Mouse (Mus musculus) heart, postnatal 4 days (tissue): ENCODE results near the gene Calhm5. TPM values are rescaled to one million over a fixed set of nuclear protein-coding genes. Genes with fewer than 3 reads are reported as not detected.

ENCODE experiments used
- DNase-seq: peaks from one replicate; pipeline ENCODE4 v3.0.0; 2021
- total RNA-seq, 2 experiments: library from RNA; stranded (reverse); gene quantifications; 2 replicates each; pipeline ENCODE4 v1.2.3; 2021

Calhm5 gene
- total RNA-seq: 1 to 10 TPM; 1.4 to 1.6 TPM

- DNase-seq: peak; percentile 65
Measured at GRCm38 (mm10) chr10:34096418-34096883, at the start of gene Calhm5. Gene Calhm5, minus strand, starts transcription at chr10:34096519.

DNA sequence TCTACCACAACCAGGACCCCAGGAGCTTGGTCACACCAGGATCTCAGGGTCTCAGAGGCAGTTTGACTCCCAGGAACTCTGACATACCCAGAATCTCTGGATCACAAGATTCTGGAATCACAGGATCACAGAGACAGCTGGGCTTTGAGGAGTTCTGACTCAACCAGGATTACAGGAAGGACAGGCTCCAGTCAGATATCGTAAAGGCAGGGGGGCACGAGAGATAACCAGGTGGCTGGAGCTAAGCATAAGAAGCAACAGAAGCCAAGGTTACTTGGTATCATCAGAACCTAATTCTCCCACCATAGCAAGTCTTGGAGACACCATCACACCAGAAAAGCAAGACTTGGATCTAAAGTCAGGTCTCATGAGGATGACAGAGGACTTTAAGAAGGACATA lies 45.4 kb upstream of the Calhm5 start:
- no peak for DNase-seq

- no peak for DNase-seq
Measured at GRCm38 (mm10) chr10:34139768-34140167, 43.4 kb upstream of the Calhm5 start.

DNA sequence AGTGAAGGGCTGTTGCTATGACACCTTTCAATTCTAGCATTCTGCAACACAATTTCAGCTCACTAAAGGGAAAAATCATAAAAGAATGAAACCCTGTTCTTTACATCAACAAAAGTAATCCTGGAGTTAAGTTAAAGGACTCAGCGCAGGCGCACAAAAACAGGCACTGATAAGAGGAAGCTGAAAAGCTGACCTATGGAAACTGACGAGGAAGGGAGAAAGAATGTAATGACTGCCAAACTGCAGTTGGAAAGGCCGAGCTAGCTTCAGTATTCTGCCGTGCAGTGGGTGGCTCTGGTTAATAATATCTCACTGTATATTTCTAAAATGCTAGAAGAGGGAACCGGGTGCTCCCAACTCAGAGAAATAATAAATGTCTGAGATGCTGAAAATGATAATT lies 41.7 kb upstream of the Calhm5 start:
- DNase-seq: no peak

DNA sequence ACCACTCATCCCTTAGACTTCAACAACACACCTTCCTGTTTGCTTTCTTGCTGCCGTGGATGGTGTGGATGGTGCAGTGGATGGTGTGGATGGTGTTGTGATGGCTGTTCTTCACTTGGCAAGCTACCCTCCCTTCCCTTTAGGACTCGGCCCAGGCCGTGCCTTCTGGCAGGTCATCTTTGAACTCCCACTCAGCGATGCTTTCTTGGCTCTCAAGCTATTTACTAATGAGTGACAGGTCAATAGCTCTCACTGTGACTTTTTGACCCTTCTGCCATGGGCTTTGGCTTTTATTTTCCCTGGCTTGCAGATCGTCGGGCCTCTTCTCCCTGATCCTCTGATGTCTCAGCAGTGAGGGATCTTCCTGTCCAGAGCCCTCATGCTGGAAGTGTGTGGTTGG lies 40.1 kb upstream of the Calhm5 start:
- no peak for DNase-seq

DNA sequence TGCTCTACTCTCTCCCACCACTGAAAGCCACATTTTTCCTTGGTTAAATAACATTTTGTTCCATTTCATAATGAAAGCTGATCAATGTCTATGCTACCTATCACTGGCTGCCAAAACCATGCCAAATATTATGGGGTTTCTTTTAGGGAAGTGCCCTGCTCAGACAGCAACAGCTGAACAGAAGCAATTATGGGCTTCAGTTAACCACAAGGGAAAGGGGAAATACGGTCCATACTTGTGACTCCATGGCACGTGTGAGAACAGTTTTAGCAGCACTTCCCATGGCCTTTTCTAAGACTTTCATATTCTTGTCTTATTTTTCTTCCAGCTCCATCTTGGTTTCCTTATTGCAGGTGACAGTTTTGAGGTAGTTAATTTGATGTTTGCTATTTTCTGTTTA lies 35.0 kb upstream of the Calhm5 start:
- DNase-seq: no peak

- DNase-seq: peak; percentile 26
Measured at GRCm38 (mm10) chr10:34128391-34128790, 32.1 kb upstream of the Calhm5 start.

DNA sequence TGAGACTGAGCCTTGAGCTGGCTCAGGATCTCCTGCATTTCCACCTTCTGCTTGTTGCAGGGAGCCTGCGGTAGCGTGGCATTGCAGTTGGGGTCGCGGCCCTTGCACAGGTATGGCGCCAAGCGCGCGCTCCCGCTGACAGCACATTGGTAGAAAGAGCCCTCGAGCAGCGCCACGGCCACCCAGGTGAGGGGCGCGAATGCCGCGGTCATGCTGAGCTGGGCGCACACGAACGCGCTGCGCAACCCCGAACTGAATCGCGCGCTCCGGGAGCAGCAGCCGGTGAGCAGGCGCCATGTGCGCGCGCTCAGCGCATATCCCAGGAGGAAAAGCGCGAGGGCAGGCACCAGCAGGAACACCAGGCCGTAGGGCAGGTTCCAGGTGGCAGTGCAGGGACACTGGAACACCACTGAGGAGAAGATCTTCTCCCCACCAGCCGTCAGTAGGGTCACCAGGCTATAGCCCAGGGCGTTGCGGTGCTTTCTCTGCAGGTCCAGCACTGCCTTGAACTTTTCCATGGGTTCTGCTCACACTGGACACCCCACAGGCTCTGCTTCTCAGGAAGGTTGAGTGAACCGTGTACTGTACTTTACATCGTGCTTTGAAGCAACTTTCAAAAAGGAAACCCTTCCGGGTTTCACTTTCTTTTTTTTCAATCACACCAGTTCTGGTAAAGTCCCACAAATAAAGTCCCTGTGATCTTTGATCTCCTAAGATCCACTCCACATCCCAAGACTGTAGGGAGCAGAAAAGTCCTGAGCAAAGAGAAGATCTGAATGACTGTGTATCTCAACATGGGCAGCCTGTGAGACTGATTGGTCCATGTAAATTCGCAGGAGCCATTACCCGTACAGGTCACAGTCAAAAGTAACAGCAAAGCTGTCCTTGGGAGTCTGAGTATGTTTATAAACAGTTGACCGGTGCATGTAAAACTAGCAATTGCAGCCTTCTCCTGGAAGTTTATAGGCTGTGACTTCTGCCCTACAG lies 31.4 kb upstream of the Calhm5 start, which contains the start of gene Calhm6:
Calhm6 (minus strand) TSS at position 593 of the 987 bp plus-strand sequence.
- DNase-seq: peak; percentile 42

DNA sequence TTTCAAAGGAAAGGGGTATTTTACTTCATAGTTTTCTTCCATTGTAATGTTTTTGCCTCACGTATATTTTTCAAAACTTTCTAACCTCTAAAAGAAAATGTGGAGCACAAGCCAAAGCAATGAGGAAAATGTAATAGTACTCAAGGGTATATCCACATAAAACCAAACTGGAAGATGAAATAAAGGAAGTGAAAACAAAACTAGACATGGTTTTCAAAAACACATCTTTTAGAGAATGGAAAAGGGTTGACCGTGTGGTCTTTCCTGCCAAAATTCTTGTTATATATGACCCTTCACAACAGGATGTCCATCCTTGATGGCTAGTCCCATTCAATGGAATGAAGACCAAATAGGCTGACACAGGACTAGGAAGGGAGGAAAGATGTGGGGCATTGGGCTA lies 22.1 kb upstream of the Calhm5 start:
- no peak for DNase-seq

GRCm38 (mm10) chr10:34117770-34118169 lies 21.5 kb upstream of the Calhm5 start:
- DNase-seq: no peak

- DNase-seq: no peak
Measured at GRCm38 (mm10) chr10:34117131-34117530, 20.8 kb upstream of the Calhm5 start.

GRCm38 (mm10) chr10:34111964-34112738 lies 15.8 kb upstream of the Calhm5 start:
- no peak for DNase-seq

GRCm38 (mm10) chr10:34110863-34111465 lies 14.6 kb upstream of the Calhm5 start:
- DNase-seq: no peak

GRCm38 (mm10) chr10:34095964-34096363 lies 355 bp downstream of the Calhm5 start:
- DNase-seq: no peak

- no peak for DNase-seq
Measured at GRCm38 (mm10) chr10:34095147-34095546, 1.2 kb downstream of the Calhm5 start.

DNA sequence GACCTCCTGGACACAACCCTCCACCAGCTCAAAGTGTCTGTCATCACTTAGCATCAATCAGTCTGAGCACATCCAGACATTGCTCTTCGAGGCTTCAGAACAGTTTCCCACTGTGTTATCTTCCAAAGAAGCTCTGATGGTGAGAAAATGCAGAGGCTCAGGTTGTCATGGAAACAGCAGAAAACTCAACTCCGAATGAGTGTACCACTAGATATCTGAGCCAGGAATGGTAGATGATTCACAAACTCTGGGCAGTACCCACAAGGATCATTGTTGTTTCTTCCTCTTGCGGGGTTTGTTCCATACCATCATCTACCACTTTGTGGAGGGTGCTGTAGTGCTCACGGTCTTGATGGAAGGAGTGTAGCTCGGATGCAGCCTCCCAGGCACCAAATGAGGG lies 4.4 kb downstream of the Calhm5 start:
- no peak for DNase-seq

DNA sequence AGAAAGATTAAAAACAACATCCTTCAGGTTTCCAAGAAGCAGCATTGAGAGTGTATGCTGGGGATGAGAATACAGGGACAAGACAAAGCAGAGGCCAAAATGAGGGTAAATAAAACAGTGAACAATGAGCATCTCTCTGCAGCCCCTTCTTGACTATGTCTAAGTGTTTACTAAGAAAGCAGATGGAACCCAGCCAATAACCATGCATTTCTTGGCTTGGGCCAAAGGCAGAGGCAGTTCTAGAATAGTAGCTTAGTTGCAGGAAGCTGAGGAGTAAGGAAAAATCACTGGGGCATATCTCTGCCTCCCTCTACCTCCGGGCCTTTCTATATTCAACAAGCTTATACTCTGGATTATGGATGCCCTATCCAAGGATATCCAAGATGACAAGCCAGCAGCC lies 5.8 kb downstream of the Calhm5 start:
- no peak for DNase-seq

DNA sequence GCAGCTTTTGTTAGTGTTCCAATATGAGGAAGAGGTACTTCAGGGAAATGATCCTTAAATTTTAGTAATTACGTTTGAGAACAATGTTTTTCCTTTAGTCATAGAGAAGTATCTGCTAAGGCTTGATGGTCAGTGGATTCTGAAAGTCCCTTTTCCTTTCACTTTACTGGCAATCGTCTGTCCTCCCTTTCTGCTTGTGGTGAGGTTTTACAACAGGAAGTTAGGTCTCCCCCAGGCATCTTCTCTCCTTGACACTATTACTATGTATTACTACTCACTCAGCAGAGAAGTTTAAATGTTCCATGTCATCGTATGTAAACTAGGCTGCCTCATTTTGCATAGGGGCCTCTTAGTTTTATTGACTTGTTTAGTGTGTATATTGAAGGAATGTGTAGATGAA lies 6.8 kb downstream of the Calhm5 start:
- no peak for DNase-seq

GRCm38 (mm10) chr10:34088515-34088914 lies 7.8 kb downstream of the Calhm5 start:
- no peak for DNase-seq

DNA sequence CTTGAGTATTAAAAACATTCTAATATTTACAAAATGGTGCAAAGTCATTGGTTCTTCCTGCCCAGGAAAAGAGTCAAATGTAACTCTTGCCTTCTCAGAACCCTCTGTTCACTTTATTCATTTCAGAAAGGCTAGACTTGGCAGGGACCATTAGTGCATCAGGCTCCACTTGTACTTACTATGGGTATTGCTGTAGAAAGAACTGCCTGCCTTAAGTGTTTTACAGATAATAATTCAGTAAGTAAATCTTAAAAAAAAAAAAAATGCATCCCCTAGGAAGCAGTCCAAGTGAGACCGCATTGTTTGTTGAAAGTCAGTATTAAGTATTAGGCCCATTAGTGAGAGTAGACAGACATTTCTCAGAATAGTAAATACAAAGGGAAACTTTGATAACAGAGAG lies 9.8 kb downstream of the Calhm5 start:
- no peak for DNase-seq

- DNase-seq: no peak
Measured at GRCm38 (mm10) chr10:34074522-34075200, 21.7 kb downstream of the Calhm5 start.

- no peak for DNase-seq
Measured at GRCm38 (mm10) chr10:34071650-34072049, 24.7 kb downstream of the Calhm5 start.
